Mouse (Mus musculus) limb, embryonic 10.5 days (tissue): Measurements from ENCODE around the gene Vcp. TPM values are rescaled to one million over a fixed set of nuclear protein-coding genes. Genes with fewer than 3 reads are reported as not detected.

Experiments used
- DNase-seq: peaks from one replicate; pipeline ENCODE4 v3.0.0-alpha.2; 2017; ENCODE audit warnings: low spot score
- H3K27ac ChIP-seq: fragments of 300-500 bp; sonication (generic); 2 replicates; pipeline ENCODE4 v1.5.1; 2016; ENCODE audit warnings: mild to moderate bottlenecking
- H3K27me3 ChIP-seq: fragments of 300-500 bp; sonication (generic); 2 replicates; pipeline ENCODE4 v1.6.1; 2016; ENCODE audit warnings: low read depth, mild to moderate bottlenecking; ENCODE audit not compliant: poor library complexity, severe bottlenecking
- H3K36me3 ChIP-seq: fragments of 300-500 bp; sonication (generic); 2 replicates; pipeline ENCODE4 v1.6.1; 2016; ENCODE audit warnings: mild to moderate bottlenecking, moderate library complexity
- H3K4me1 ChIP-seq: fragments of 300-500 bp; sonication (generic); 2 replicates; pipeline ENCODE4 v1.6.1; 2016
- H3K4me3 ChIP-seq: fragments of 300-500 bp; sonication (generic); 2 replicates; pipeline ENCODE4 v1.5.1; 2016; ENCODE audit warnings: mild to moderate bottlenecking, moderate library complexity
- H3K9me3 ChIP-seq: fragments of 300-500 bp; sonication (generic); replicated peaks from 2 replicates; pipeline ENCODE4 v1.6.1; 2016; ENCODE audit warnings: mild to moderate bottlenecking
- WGBS: fragments of 180-500 bp; shearing (Covaris S2); methylation state at CpG from one replicate; pipeline ENCODE4 v1.1.7; 2016; 5-methylcytosine and 5-hydroxymethylcytosine counted together
- polyA plus RNA-seq: library from polyadenylated mRNA; unstranded; fragments of >200 nt; fragmentation: Nextera tagmentation; extraction: Ambion mirVana; gene quantifications from 2 replicates; pipeline ENCODE4 v1.2.1, GENCODE M21; 2016

The Vcp gene
- polyA plus RNA-seq, 1 experiment from 2014 or later = 691 TPM

DNA sequence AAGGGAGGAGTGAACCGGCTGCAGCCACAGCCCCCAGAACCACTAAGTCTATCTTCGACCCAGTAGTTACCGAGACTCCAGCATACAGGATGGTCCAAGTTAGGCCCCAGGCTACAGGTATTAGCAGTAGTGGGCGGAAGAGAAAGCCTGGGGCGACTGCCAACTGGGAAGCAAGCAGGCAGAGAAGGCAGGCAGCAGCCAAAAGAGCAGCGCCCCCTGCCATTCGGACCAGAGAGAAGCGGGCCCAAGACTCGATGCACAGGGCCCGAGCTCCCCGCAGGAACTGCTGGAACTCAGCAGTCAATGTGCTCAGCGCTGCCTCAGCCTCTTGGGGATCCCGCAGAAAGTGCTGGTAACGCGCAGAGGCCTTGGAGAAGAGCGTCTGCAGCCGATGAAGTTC is 21.0 kb upstream of the Vcp start:
- no peak overlapping the region for H3K27ac ChIP-seq
- no peak for DNase-seq
- peaks cover 10% of the 10 kb centered on the region for H3K4me1 ChIP-seq
- peaks cover 82% of the 10 kb centered on the region for H3K36me3 ChIP-seq
- H3K9me3 ChIP-seq = no peaks in the 10 kb centered on the region
- WGBS = 76% methylated on average over 17 of the region's 17 CpGs
- no peaks in the 10 kb centered on the region for H3K27me3 ChIP-seq
- H3K4me3 ChIP-seq = no peak overlapping the region

DNA sequence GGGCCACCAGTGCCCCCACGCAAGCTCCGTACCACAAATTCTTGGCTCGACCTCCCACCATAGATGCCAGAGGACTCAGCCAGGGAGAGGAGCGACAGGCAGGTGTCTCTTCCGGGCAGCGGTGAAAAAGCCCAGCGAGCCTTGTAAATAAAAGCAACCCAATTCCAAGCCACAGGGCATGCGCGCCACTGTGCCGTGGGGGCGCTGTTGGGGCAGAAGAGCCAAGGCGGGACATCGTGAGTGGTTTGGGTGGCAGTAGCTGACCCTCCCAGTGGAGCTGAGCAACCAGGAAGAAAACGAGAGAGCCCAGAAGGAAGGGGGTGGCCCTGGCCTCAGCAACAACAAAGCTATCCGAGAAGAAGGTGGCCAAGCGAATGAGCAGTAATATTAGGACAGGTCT is 20.6 kb upstream of the Vcp start:
- peaks cover 82% of the 10 kb centered on the region for H3K36me3 ChIP-seq
- no peak overlapping the region for H3K27ac ChIP-seq
- H3K27me3 ChIP-seq = no peaks in the 10 kb centered on the region
- H3K4me3 ChIP-seq = no peak overlapping the region
- no peak for DNase-seq
- H3K9me3 ChIP-seq = no peaks in the 10 kb centered on the region
- WGBS = 84% methylated on average over 16 of the region's 16 CpGs
- peaks cover 10% of the 10 kb centered on the region for H3K4me1 ChIP-seq

DNA sequence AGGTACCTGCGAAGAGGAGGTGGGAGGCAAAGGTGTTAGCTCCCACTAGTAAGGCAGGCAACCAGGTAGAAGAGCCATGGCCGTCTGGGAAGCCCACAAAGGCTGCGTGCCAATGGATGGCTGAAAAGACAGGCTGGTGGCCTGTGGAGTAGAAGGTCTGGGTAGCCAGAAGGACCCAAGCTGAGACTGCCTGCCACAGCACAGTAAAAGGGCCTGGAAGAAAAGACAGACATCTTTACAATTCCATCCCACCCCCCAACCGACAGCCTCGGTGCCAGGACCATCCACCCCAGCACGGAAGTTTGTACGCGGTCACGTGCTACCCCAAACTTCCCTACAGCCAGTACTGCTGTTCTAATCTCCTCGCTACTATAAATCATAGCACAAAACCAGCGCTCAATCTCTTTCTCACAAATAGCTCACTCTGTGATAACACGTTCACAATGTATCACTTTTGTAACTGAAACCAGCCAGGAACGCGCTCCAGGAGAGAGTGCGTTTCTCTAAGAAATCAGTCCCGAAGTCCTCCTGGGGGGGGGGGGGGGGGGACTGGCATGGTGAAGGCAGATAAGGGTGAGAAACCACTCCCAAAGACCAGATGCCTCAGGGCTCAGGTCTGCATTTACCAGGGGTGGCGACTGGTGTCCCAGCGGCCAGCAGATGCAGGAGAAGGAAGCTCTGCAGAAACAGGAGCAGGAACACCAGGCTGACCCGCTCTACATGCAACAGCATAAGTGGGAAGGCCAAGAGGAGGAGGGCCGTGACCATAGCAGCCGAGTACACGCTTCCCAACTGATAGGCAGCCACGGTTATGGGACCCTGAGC is 19.5 kb upstream of the Vcp start:
- no peaks in the 10 kb centered on the region for H3K9me3 ChIP-seq
- DNase-seq = no peak
- 94% methylated on average over 23 of the region's 23 CpGs for WGBS
- H3K4me1 ChIP-seq = peaks cover 6% of the 10 kb centered on the region
- H3K4me3 ChIP-seq = no peak overlapping the region
- no peaks in the 10 kb centered on the region for H3K27me3 ChIP-seq
- H3K27ac ChIP-seq = no peak overlapping the region
- H3K36me3 ChIP-seq = peaks cover 82% of the 10 kb centered on the region

DNA sequence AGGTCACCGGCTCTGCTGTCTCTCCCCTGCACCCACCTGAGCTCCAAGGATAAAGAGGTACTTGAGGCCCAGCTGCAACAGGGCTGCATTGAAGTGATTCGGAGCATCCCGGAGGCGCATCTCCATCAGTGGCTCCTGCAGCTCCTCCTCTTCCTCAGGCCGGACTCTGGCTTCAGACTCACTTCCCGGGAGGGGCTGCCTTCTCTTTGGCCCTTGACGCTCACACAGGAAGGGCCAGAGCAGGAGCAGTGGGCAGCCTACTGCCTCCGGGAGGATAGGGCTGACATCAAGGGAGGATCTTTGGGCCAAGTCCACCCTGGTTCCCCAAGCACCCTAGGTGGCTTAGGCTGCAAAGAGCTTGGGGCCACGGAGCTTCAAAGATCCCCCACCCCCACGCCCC is 18.9 kb upstream of the Vcp start:
- H3K9me3 ChIP-seq = no peaks in the 10 kb centered on the region
- no peak overlapping the region for H3K27ac ChIP-seq
- H3K27me3 ChIP-seq = no peaks in the 10 kb centered on the region
- H3K4me3 ChIP-seq = no peak overlapping the region
- H3K36me3 ChIP-seq = peaks cover 77% of the 10 kb centered on the region
- WGBS = 91% methylated on average over 10 of the region's 10 CpGs
- DNase-seq = no peak
- no peaks in the 10 kb centered on the region for H3K4me1 ChIP-seq

DNA sequence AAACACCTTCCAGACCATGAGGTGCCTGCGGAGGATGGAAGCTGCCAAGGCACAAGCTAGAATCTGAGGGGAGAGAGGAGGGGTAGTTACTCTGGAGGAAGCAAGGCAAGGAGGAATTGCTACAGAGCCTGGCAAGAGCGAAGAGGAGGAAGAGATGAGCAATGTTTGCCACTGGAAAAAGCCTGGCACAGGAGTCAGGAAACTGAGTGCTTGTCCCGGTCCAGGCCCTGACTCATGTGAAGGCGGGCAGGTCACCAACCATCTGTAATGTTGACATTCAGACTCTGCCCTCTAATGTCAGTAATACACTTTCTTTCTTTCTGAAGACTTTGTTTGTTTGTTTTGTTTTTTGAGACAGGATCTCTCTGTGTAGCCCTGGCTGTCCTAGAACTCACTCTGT is 17.8 kb upstream of the Vcp start:
- no peaks in the 10 kb centered on the region for H3K4me1 ChIP-seq
- H3K27me3 ChIP-seq = no peaks in the 10 kb centered on the region
- no peak overlapping the region for H3K4me3 ChIP-seq
- WGBS = 98% methylated on average over 4 of the region's 4 CpGs
- DNase-seq = no peak
- peaks cover 67% of the 10 kb centered on the region for H3K36me3 ChIP-seq
- H3K9me3 ChIP-seq = no peaks in the 10 kb centered on the region
- no peak overlapping the region for H3K27ac ChIP-seq

DNA sequence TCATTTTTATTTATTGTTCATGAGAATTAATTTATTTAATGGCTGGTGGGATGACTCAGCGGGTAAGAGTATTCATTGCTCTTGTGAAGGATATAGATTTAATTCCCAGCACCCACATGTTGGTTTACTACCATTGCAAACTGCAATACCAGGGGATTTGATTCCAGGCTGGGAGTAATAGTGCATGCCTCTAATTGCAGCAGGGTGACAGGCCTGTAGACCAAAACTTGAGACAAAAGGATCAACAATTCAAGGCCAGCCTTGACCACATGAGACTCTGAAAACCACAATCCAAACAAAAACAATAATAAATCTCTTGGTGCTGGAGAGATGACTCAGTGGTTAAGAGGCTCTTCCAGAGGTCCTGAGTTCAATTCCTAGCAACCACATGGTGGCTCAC is 11.8 kb upstream of the Vcp start:
- DNase-seq = no peak
- Histone ChIP-seq H3K27me3 (no peaks in the 10 kb centered on the region), H3K27ac (no peak overlapping the region), H3K4me3 (no peak overlapping the region), H3K9me3 (no peaks in the 10 kb centered on the region), H3K4me1 (peaks cover 14% of the 10 kb centered on the region), H3K36me3 (peaks cover 6% of the 10 kb centered on the region)
- WGBS = 94% methylated on average over 1 of the region's 1 CpGs

DNA sequence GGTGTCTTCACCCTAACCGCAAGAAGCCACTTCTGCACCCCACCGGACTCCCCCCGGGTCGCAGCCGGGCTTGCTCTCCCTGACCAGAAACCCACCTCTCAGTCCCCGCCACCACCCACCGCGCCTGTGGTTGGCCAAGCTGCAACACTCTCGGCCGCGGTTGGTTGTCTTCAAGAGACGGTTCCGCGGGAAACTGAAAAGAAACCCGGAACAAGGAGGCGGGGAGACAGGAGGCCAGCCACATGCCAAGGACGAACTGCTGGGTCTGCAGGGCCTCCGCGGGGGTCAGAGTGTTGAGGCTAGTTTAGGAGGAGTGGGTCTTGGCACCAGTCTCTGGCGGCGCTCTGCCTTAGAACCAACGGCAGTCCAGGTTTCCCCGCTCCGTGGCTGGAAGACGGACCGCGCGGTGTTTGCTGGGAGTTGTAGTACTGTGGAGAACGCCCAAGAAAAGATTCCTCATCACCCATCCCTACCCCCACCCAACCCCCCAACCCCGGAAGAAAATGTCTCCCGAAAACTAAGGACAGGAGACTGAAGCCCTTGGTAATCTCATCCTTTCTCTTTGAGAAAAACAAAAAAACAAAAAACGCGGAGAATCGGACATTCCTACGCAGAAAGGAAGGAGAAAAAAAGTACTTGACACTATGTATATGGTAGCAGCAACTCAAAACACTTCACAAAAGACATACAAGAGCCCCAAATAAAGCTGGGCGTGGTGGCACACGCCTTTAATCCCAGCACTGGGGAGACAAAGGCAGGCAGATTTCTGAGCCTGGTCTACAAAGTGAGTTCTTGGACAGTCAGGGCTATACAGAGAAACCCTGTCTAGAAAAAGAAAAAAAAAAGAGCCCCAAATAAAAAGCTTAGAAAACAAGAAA is 10.1 kb upstream of the Vcp start, which contains the start of gene Fancg:
Gene Fancg, minus strand, starts transcription at position 346 of the 878 bp plus-strand sequence.
- 2% methylated on average over 37 of the region's 37 CpGs for WGBS
- DNase-seq = peak; percentile 87
- Histone ChIP-seq H3K36me3 (peaks cover 13% of the 10 kb centered on the region), H3K27me3 (no peaks in the 10 kb centered on the region), H3K9me3 (no peaks in the 10 kb centered on the region), H3K4me3 (peak within 1 kb of the TSS; percentile 73), H3K4me1 (peaks cover 14% of the 10 kb centered on the region), H3K27ac (peak within 1 kb of the TSS; percentile 87)

DNA sequence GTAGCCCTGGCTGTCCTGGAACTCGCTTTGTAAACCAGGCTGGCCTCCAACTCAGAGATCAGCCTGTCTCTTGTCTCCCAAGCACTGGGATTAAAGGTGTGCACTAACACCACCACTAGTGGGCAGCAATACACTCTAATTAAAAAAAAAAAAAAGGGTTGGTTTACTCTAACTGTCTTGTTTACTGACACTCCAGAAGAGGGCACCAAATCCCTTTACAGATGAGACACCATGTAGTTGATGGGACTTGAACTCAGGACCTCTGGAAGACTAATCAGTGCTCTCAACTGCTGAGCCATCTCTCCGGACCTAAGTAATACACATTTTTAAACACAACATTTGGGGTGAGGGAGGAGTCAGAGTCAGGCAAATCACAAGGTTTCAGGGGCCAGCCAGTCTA is 5.5 kb upstream of the Vcp start:
- H3K27me3 ChIP-seq = no peaks in the 10 kb centered on the region

DNA sequence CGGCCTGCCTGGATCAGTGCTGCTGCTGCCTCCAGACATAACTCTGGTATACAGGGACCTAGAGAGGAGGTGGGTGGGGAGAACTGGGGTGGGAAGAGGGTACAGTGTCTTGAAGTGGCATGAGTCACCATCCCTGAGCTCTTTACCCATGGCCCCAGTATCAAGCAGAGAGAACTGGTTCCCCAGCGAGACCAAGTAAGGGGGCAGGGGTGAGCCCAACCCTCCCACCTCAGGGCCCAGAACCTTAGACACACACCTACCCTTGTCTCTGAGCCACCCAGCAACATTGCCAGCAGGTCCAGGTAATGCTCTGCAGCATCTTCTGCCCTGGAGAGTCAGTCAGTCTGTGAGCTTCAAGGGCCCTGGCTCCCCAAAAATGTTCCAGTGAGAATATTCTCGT is 4.6 kb upstream of the Vcp start:
- DNase-seq = no peak
- Histone ChIP-seq H3K27ac (no peak overlapping the region), H3K36me3 (peaks cover 35% of the 10 kb centered on the region), H3K4me1 (peaks cover 16% of the 10 kb centered on the region), H3K27me3 (no peaks in the 10 kb centered on the region), H3K9me3 (no peaks in the 10 kb centered on the region), H3K4me3 (no peak overlapping the region)
- WGBS = 92% methylated on average over 3 of the region's 3 CpGs

More for the DNA sequence above, 5.5 kb upstream of the Vcp start:
- H3K9me3 ChIP-seq = no peaks in the 10 kb centered on the region
- DNase-seq = no peak
- H3K4me1 ChIP-seq = peaks cover 15% of the 10 kb centered on the region
- H3K4me3 ChIP-seq = no peak overlapping the region
- WGBS = 57% methylated on average over 2 of the region's 2 CpGs
- H3K27ac ChIP-seq = no peak overlapping the region
- peaks cover 35% of the 10 kb centered on the region for H3K36me3 ChIP-seq

DNA sequence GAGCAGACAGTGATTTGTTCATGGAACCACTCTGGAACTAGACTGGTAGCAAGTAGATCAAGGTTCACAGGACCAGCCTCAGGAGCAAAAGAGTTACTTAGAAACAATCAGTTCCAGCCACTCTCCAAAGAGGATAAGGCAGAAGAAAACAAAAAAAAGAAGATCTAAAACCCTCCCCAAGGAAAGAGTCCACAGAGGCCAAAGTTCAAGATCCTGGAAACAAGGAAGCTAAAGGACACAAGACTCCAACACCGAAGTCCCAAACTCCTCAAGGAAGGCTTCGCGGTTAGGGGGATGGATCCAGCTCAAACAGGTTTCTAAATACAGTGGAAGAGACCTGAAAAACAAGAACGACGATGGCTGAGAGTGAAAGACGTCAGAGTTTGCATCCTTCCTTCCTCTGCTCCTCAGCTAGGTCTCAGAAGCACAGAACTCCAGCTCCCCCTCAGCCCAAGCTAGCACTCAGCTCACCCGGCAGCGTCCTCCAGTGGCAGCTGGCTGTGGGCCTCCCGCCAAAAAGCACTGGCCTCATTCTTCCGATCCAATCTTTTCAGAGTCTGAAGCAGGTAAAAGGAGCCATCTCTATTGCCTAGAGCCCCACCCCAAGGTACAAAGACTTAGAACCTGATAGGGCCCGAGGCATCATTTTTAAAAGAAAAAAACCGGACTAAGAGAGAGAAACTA is 2.6 kb upstream of the Vcp start:
- H3K36me3 ChIP-seq = peaks cover 41% of the 10 kb centered on the region
- peaks cover 14% of the 10 kb centered on the region for H3K4me1 ChIP-seq
- 77% methylated on average over 12 of the region's 12 CpGs for WGBS
- H3K27ac ChIP-seq = no peak overlapping the region
- no peaks in the 10 kb centered on the region for H3K27me3 ChIP-seq
- H3K9me3 ChIP-seq = no peaks in the 10 kb centered on the region
- no peak overlapping the region for H3K4me3 ChIP-seq
- no peak for DNase-seq

DNA sequence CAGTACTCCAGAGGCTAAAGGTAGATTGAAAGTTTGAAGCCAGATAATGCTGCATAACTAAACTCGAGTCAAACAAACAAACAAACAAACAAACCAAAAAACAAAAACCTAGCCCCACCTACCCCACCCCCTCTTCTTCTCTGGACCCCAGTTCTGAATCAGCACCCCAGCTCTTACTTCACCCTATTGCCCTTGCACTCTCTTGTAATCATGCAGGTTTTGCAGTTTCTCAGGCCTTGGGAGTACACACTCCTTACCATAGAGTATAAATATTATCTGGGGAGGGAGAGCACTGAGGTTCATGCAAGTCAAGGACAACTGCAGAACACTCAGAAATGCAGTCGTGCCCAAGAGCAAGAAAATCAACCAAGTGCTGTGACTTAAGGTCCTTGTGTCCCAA is 965 bp upstream of the Vcp start:
- Histone ChIP-seq H3K9me3 (no peaks in the 10 kb centered on the region), H3K36me3 (peaks cover 49% of the 10 kb centered on the region), H3K4me1 (peaks cover 18% of the 10 kb centered on the region), H3K27me3 (no peaks in the 10 kb centered on the region), H3K27ac (peak overlapping the region; percentile 98), H3K4me3 (no peak overlapping the region)
- no peak for DNase-seq
- 95% methylated on average over 2 of the region's 2 CpGs for WGBS

DNA sequence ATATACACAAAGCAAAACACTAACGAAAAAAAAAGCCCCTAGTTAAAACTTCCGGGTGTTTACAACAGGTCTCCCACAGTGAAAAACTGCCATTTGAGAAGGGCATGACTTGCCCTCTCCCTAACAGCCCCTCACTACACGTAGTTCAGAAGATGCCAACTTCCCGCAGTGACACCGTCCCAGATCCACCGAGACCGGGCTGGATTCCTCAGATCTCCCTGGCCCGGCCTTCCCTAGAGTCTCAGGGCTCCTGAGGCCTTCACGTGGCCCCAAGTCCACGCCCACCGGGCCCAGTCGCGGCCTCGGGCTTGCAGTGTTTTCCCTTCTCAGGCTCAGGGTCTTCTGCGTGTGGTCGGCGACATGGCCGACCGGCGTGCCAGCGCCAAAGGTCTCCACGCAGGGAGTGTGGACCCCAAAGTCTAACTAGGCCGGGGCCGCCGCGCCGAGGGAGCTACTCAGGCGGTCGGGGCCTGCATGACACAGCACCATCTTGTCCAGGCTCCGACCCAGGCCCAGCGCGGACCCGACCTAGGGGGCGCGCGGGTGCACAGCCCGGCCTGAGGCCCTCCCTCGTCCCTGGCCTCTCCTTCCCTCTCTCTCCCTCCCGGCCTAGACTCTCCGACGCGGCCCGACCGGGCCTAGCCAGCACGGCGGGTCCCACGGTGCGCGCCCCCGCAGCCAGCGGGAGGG is 711 bp downstream of the Vcp start:
- WGBS = under 1% methylated on average over 51 of the region's 51 CpGs
- Histone ChIP-seq H3K27ac (peak overlapping the region; percentile 98), H3K27me3 (no peaks in the 10 kb centered on the region), H3K4me3 (peak overlapping the region; percentile 76), H3K36me3 (peaks cover 53% of the 10 kb centered on the region), H3K9me3 (no peaks in the 10 kb centered on the region), H3K4me1 (peaks cover 18% of the 10 kb centered on the region)
- peak; percentile 85 for DNase-seq
